Mouse (Mus musculus) gastrocnemius, postnatal 36 days (tissue): ENCODE data around the gene Zhx3. TPM values are rescaled to one million over a fixed set of nuclear protein-coding genes. Genes with fewer than 3 reads are reported as not detected.
A peak's percentile ranks its signal among the peaks of the same experiment; 100 is the strongest.

Experiments
- DNase-seq, 2 experiments: peaks; one replicate each; pipeline ENCODE4 v3.0.0; 2022
- intact Hi-C: fragments of 180-260 bp; cut with DNase I; formaldehyde crosslinking; loops from one replicate; pipeline ENCODE4 v1.15.1; 2025
- total RNA-seq, 2 experiments: library from RNA; stranded (reverse); gene quantifications; 2 replicates each; pipeline ENCODE4 v1.2.3; 2021

Zhx3 gene
- total RNA-seq, 2 experiments from 2014 or later, result 24.8 to 25.7 TPM

GRCm38 (mm10) chr2:160886221-160886620 is 13.4 kb upstream of the Zhx3 start:
- intact Hi-C loops, result loop anchor here (2.0 to 5.0 kb wide), 2 partner anchors 169 to 283 kb away; no protein-coding TSS in a partner anchor
- peak in 1 of 2 experiments; percentile 7 for DNase-seq

GRCm38 (mm10) chr2:160884830-160885229 is 12.0 kb upstream of the Zhx3 start:
- intact Hi-C loops, result loop anchor here (5.0 kb wide), 1 partner anchor 168 kb away; no protein-coding TSS in a partner anchor
- DNase-seq, result peak; percentile 44 to 45

GRCm38 (mm10) chr2:160883912-160884311 is 11.1 kb upstream of the Zhx3 start:
- intact Hi-C loops, result no loop called here
- peak; percentile 65 to 74 for DNase-seq

- DNase-seq, result peak; percentile 32 to 44
- intact Hi-C loops, result no loop called here
These were observed 9.6 kb upstream of the Zhx3 start for GRCm38 (mm10) chr2:160882436-160882835.

GRCm38 (mm10) chr2:160881462-160882101 is 8.8 kb upstream of the Zhx3 start:
- no peak for DNase-seq
- intact Hi-C loops, result no loop called here

GRCm38 (mm10) chr2:160880453-160881195 is 7.8 kb upstream of the Zhx3 start, which contains the start of gene Lpin3:
Gene Lpin3, plus strand, starts transcription at chr2:160880670.
- DNase-seq, result peak; percentile 73 to 81
- intact Hi-C loops, result no loop called here

GRCm38 (mm10) chr2:160876115-160876514 is 3.3 kb upstream of the Zhx3 start:
- intact Hi-C loops, result no loop called here
- DNase-seq, result no peak

- no peak for DNase-seq
- intact Hi-C loops, result no loop called here
These were observed 1.6 kb upstream of the Zhx3 start for GRCm38 (mm10) chr2:160874231-160874877.

- intact Hi-C loops, result no loop called here
- DNase-seq, result peak; percentile 67 to 69
These were observed 403 bp downstream of the Zhx3 start for GRCm38 (mm10) chr2:160872395-160872794.

GRCm38 (mm10) chr2:160871310-160871709 is 1.5 kb downstream of the Zhx3 start:
- no peak for DNase-seq
- intact Hi-C loops, result loop anchor here (2.0 kb wide), 1 partner anchor 65 kb away; no protein-coding TSS in a partner anchor

GRCm38 (mm10) chr2:160869446-160869845 is 3.4 kb downstream of the Zhx3 start:
- intact Hi-C loops, result no loop called here
- DNase-seq, result no peak

GRCm38 (mm10) chr2:160865266-160865665 is 7.5 kb downstream of the Zhx3 start:
- intact Hi-C loops, result no loop called here
- DNase-seq, result no peak

- intact Hi-C loops, result no loop called here
- DNase-seq, result no peak
These were observed 8.7 kb downstream of the Zhx3 start for GRCm38 (mm10) chr2:160864112-160864511.

GRCm38 (mm10) chr2:160860363-160860762 is 12.4 kb downstream of the Zhx3 start:
- no peak for DNase-seq
- intact Hi-C loops, result no loop called here

GRCm38 (mm10) chr2:160856359-160857102 is 16.3 kb downstream of the Zhx3 start:
- intact Hi-C loops, result no loop called here
- DNase-seq, result no peak

- no peak for DNase-seq
- intact Hi-C loops, result loop anchor here (5.0 kb wide), 1 partner anchor 47 kb away; no protein-coding TSS in a partner anchor
These were observed 18.1 kb downstream of the Zhx3 start for GRCm38 (mm10) chr2:160854687-160855086.

- no peak for DNase-seq
- intact Hi-C loops, result loop anchor here (5.0 kb wide), 1 partner anchor 43 kb away; no protein-coding TSS in a partner anchor
These were observed 22.4 kb downstream of the Zhx3 start for GRCm38 (mm10) chr2:160850360-160850759.

- intact Hi-C loops, result loop anchor here (5.0 kb wide), 1 partner anchor 42 kb away; no protein-coding TSS in a partner anchor
- no peak for DNase-seq
These were observed 23.1 kb downstream of the Zhx3 start for GRCm38 (mm10) chr2:160849617-160850240.

- no peak for DNase-seq
- intact Hi-C loops, result no loop called here
These were observed 24.6 kb downstream of the Zhx3 start for GRCm38 (mm10) chr2:160848186-160848585.

GRCm38 (mm10) chr2:160847664-160848063 is 25.1 kb downstream of the Zhx3 start:
- DNase-seq, result no peak
- intact Hi-C loops, result no loop called here
